Mouse (Mus musculus) G1E (cell line): ENCODE data around the gene Zcchc17. TPM values are rescaled to one million over a fixed set of nuclear protein-coding genes. Genes with fewer than 3 reads are reported as not detected.

ENCODE experiments used
- ATAC-seq: 2 replicates; pipeline ENCODE4 v1.8.0; 2016; ENCODE audit warnings: mild to moderate bottlenecking; ENCODE audit not compliant: insufficient number of reproducible peaks, poor library complexity, low FRiP score, severe bottlenecking; ENCODE audit errors: extremely low read depth
- DNase-seq: peaks from one replicate; pipeline ENCODE4 v3.0.0; 2012; ENCODE audit warnings: low spot score
- H3K27me3 ChIP-seq: 2 replicates; pipeline ENCODE4 v1.6.1; 2012; ENCODE audit warnings: mild to moderate bottlenecking, low read length, inconsistent platforms; ENCODE audit not compliant: insufficient read depth
- H3K36me3 ChIP-seq: replicated peaks from 2 replicates; pipeline ENCODE3; 2012; ENCODE audit warnings: mild to moderate bottlenecking, inconsistent platforms
- H3K4me1 ChIP-seq: 2 replicates; pipeline ENCODE4 v1.6.1; 2012; ENCODE audit warnings: low read depth, low read length, inconsistent platforms, mixed read lengths; ENCODE audit not compliant: insufficient read depth
- H3K4me3 ChIP-seq: 2 replicates; pipeline ENCODE4 v1.5.1; 2012; ENCODE audit warnings: low read depth, mild to moderate bottlenecking, inconsistent platforms, low read length, moderate library complexity, mixed read lengths
- H3K9me3 ChIP-seq: replicated peaks from 2 replicates; pipeline ENCODE4 v1.6.1; 2012; ENCODE audit warnings: inconsistent platforms
- CTCF ChIP-seq: IDR thresholded peaks from 2 replicates; pipeline ENCODE4 v1.5.1; 2012; ENCODE audit warnings: low read depth, low read length, inconsistent platforms, mixed read lengths
- GATA1 ChIP-seq: IDR thresholded peaks from 2 replicates; pipeline ENCODE4 v1.6.1; 2012; ENCODE audit warnings: borderline replicate concordance, low read length, inconsistent platforms, mixed read lengths
- GATA2 ChIP-seq: IDR thresholded peaks from 2 replicates; pipeline ENCODE4 v1.6.1; 2012; ENCODE audit warnings: low read depth, low read length, inconsistent platforms, borderline replicate concordance
- POLR2AphosphoS5 ChIP-seq: IDR thresholded peaks from 2 replicates; pipeline ENCODE4 v1.6.1; 2012; ENCODE audit warnings: low read depth, low read length, inconsistent platforms; ENCODE audit not compliant: insufficient replicate concordance
- TAL1 ChIP-seq: conservative IDR thresholded peaks from 2 replicates; pipeline ENCODE4 v1.6.1; 2012; ENCODE audit warnings: low read depth, low read length, inconsistent platforms, mixed read lengths
- polyA plus RNA-seq: library from polyadenylated mRNA; stranded (reverse); fragments of >175 nt; gene quantifications from 2 replicates; pipeline ENCODE4 v1.2.3, GENCODE M21; 2012
- total RNA-seq, 2 experiments: library from RNA; stranded (forward) in 1 of 2; stranded (reverse) in 1 of 2; fragments of 200-1000 nt in 1 of 2; fragments of >200 nt in 1 of 2; fragmentation: Nextera tagmentation in 1 of 2; gene quantifications; 2 replicates each; pipeline ENCODE4 v1.2.3; 2014 to 2017

The Zcchc17 gene
- total and polyA plus RNA-seq, 3 experiments, result 25.6 to 69.1 (median 33.9) TPM

- Histone ChIP-seq H3K36me3 (peaks cover 4% of the 10 kb centered on the region), H3K4me1 (peaks cover 15% of the 10 kb centered on the region), H3K4me3 (no peak overlapping the region), H3K9me3 (no peaks in the 10 kb centered on the region), H3K27me3 (peaks cover 58% of the 10 kb centered on the region)
- DNase-seq, result no peak
- TF ChIP-seq GATA2 (no peak), POLR2AphosphoS5 (no peak), TAL1 (no peak), GATA1 (no peak), CTCF (no peak)
- ATAC-seq, result no peak
Observed at GRCm38 (mm10) chr4:130307851-130308230, 51.9 kb downstream of the Zcchc17 start.

DNA sequence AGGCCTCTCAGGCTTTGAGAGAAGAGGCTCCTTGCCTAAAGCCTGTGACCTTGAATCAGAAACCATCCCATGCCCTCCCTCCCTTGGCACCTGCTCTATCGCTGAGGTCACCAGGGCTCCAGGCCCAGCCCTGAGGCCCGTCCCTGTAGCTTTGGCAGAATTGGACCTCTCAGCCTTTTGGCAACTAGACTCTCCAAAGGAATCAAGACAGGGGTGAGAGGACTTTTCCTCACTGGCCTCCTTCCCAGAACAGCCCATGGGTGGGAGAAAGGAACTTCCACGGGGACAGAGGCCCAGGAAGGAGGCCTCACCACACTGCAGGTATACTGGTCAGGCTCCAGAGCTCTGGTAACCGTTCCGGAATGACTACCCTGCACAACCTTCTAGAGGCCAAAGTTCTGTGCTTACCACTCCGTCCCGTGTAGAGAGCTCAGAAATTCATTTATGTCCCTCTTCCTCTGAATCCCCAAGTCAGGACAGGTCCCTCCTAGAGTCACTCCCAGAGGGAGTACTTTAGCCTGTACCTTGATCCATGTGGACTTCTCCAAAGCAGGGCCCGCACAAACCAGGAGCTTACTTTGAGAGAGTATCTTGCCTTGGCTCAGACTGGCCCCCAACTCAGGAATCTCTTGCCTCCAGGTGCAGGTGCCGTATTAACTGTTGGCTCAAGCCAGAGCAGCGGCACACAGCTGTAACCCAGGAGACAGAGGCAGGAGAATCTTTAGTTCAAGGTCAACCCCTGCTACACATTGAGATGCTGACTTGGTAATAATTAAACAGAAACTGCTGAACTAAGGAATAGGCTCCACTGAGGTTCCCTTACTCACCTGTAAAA is 52.7 kb downstream of the Zcchc17 start:
- Histone ChIP-seq H3K27me3 (peaks cover 58% of the 10 kb centered on the region), H3K36me3 (no peaks in the 10 kb centered on the region), H3K9me3 (no peaks in the 10 kb centered on the region), H3K4me1 (peaks cover 23% of the 10 kb centered on the region), H3K4me3 (no peak overlapping the region)
- no peak for TF ChIP-seq GATA1
- no peak for TF ChIP-seq CTCF
- TF ChIP-seq GATA2, result no peak
- no peak for TF ChIP-seq POLR2AphosphoS5
- TF ChIP-seq TAL1, result no peak
- DNase-seq, result no peak
- ATAC-seq, result no peak

GRCm38 (mm10) chr4:130304746-130305145 is 55.0 kb downstream of the Zcchc17 start:
- Histone ChIP-seq H3K9me3 (no peaks in the 10 kb centered on the region), H3K4me1 (peaks cover 35% of the 10 kb centered on the region), H3K27me3 (peaks cover 51% of the 10 kb centered on the region), H3K4me3 (no peak overlapping the region), H3K36me3 (no peaks in the 10 kb centered on the region)
- no peak for ATAC-seq
- no peak for DNase-seq
- TF ChIP-seq TAL1 (no peak), GATA1 (no peak), CTCF (no peak), POLR2AphosphoS5 (no peak), GATA2 (no peak)

GRCm38 (mm10) chr4:130302285-130302870 is 57.4 kb downstream of the Zcchc17 start:
- Histone ChIP-seq H3K9me3 (no peaks in the 10 kb centered on the region), H3K27me3 (peaks cover 30% of the 10 kb centered on the region), H3K4me3 (no peak overlapping the region), H3K4me1 (peaks cover 57% of the 10 kb centered on the region), H3K36me3 (no peaks in the 10 kb centered on the region)
- TF ChIP-seq POLR2AphosphoS5 (no peak), GATA2 (no peak)
- no peak for DNase-seq
- ATAC-seq, result no peak

- peaks cover 7% of the 10 kb centered on the region for H3K27me3 ChIP-seq
- DNase-seq (no peak), ATAC-seq (no peak)
- H3K36me3 ChIP-seq, result no peaks in the 10 kb centered on the region
- no peak overlapping the region for H3K4me3 ChIP-seq
- TF ChIP-seq GATA2 (no peak), GATA1 (no peak), CTCF (no peak), TAL1 (no peak), POLR2AphosphoS5 (no peak)
- H3K9me3 ChIP-seq, result no peaks in the 10 kb centered on the region
- peaks cover 73% of the 10 kb centered on the region for H3K4me1 ChIP-seq
Observed at GRCm38 (mm10) chr4:130299629-130300018, 60.1 kb downstream of the Zcchc17 start.

DNA sequence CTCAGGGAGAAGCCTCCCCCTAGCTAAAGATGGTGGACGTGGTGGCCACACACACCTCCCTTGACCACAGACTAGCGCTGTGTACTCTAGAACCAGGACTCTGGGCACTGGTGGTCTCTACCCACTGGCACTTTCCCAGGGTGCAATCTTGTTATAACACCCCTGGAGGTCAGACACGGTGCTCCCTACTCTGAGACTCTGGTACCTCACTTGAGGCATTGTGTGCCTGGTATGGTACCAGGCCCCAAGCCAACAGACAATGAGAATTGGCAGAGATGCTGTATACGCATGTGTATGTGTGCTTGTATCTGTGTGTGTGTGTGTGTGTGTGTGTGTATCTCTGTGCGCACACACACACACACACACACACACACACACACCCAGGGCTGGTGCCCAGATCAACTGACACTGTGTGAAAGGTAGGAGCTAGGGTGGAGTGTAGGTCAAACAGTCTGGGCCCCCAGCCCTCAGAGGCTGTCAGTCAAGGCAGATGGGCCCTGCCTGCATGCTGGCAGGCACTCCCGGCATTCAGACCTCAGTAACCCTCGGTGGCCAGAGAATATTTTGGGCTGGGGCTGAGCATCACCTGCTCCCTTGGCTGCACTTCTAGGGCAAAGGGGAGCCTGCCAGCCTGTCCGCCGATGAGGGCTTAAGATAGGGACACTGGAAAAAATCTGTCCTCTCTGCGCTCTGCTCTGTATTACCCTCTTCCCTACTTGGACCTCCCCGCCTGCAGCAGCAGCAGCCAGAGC is 60.7 kb downstream of the Zcchc17 start:
- no peak overlapping the region for H3K4me3 ChIP-seq
- DNase-seq (no peak), ATAC-seq (no peak)
- H3K36me3 ChIP-seq, result no peaks in the 10 kb centered on the region
- H3K9me3 ChIP-seq, result no peaks in the 10 kb centered on the region
- peaks cover 4% of the 10 kb centered on the region for H3K27me3 ChIP-seq
- peaks cover 73% of the 10 kb centered on the region for H3K4me1 ChIP-seq
- no peak for TF ChIP-seq GATA2
- no peak for TF ChIP-seq GATA1
- no peak for TF ChIP-seq POLR2AphosphoS5
- no peak for TF ChIP-seq CTCF
- no peak for TF ChIP-seq TAL1
